Mouse (Mus musculus) olfactory bulb, adult 2 months (tissue): Measurements from ENCODE around the gene Rfx8.

Experiments
- CTCF ChIP-seq: fragments of 200-500 bp; IDR thresholded peaks from 2 replicates; pipeline ENCODE4 v1.5.1; 2012; ENCODE audit warnings: low read depth, mild to moderate bottlenecking, low read length, moderate library complexity; ENCODE audit not compliant: insufficient read depth
- POLR2A ChIP-seq: fragments of 200-500 bp; IDR thresholded peaks from 2 replicates; pipeline ENCODE4 v1.6.1; 2012; ENCODE audit warnings: mild to moderate bottlenecking, low read depth, low read length, moderate library complexity; ENCODE audit not compliant: insufficient read depth

GRCm38 (mm10) chr1:39749214-39749613 is 28.4 kb upstream of the Rfx8 start:
- TF ChIP-seq POLR2A (no peak), CTCF (no peak)
